Mouse (Mus musculus) heart, embryonic 12.5 days (tissue): ENCODE data around the gene Gm49325. TPM values are rescaled to one million over a fixed set of nuclear protein-coding genes. Genes with fewer than 3 reads are reported as not detected.

Source experiments
- ATAC-seq: fragments of 200-750 bp; cut with Nextera tagmentation; 2 replicates; pipeline ENCODE4 v1.8.0; 2017; ENCODE audit warnings: moderate TSS enrichment, moderate library complexity; ENCODE audit not compliant: insufficient number of reproducible peaks, low FRiP score
- H3K27ac ChIP-seq: fragments of 300-500 bp; sonication (generic); 2 replicates; pipeline ENCODE4 v1.5.1; 2016; ENCODE audit warnings: mild to moderate bottlenecking, moderate library complexity; ENCODE audit not compliant: poor library complexity, severe bottlenecking
- H3K27me3 ChIP-seq: fragments of 300-500 bp; sonication (generic); replicated peaks from 2 replicates; pipeline ENCODE4 v1.6.1; 2016; ENCODE audit warnings: mild to moderate bottlenecking, moderate library complexity
- H3K36me3 ChIP-seq: fragments of 300-500 bp; sonication (generic); 2 replicates; pipeline ENCODE4 v1.6.1; 2016; ENCODE audit warnings: mild to moderate bottlenecking, moderate library complexity
- H3K4me1 ChIP-seq: fragments of 300-500 bp; sonication (generic); replicated peaks from 2 replicates; pipeline ENCODE4 v1.6.1; 2016; ENCODE audit warnings: mild to moderate bottlenecking
- H3K4me2 ChIP-seq: fragments of 300-500 bp; sonication (generic); 2 replicates; pipeline ENCODE4 v1.6.1; 2016; ENCODE audit warnings: mild to moderate bottlenecking, moderate library complexity
- H3K4me3 ChIP-seq: fragments of 300-500 bp; sonication (generic); 2 replicates; pipeline ENCODE4 v1.5.1; 2016; ENCODE audit warnings: mild to moderate bottlenecking
- H3K9ac ChIP-seq: fragments of 300-500 bp; sonication (generic); 2 replicates; pipeline ENCODE4 v1.6.1; 2016; ENCODE audit warnings: mild to moderate bottlenecking, moderate library complexity
- H3K9me3 ChIP-seq: fragments of 300-500 bp; sonication (generic); replicated peaks from 2 replicates; pipeline ENCODE4 v1.6.1; 2016; ENCODE audit warnings: mild to moderate bottlenecking, moderate library complexity
- WGBS: fragments of 180-500 bp; shearing (Covaris S2); methylation state at CpG from one replicate; pipeline ENCODE4 v1.1.7; 2016; 5-methylcytosine and 5-hydroxymethylcytosine counted together
- polyA plus RNA-seq: library from polyadenylated mRNA; unstranded; fragments of >200 nt; fragmentation: Nextera tagmentation; extraction: Ambion mirVana; gene quantifications from 2 replicates; pipeline ENCODE4 v1.2.1, GENCODE M21; 2016

Gm49325 gene
- polyA plus RNA-seq, 1 experiment from 2014 or later, result not detected

DNA sequence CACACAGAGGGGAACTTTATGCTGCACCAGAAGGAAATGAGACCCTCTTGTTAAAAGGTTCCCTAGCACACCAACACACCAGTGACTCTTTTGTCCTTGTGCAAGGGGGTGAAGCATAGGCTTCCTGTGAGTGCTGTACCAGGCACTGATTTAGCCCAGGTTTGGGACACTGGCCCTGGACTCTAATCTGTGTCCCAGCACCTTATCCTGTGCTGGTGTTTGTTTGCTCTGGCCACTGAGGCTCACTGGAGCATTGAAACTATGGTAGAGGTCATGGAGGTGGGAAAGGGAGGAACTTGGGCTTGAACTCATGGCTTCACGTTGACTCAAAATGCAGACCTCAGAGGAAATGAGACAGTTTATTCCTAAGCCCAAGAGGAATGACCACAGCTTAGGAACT lies 32.8 kb upstream of the Gm49325 start:
- 63% methylated on average over 1 of the region's 1 CpGs for WGBS

DNA sequence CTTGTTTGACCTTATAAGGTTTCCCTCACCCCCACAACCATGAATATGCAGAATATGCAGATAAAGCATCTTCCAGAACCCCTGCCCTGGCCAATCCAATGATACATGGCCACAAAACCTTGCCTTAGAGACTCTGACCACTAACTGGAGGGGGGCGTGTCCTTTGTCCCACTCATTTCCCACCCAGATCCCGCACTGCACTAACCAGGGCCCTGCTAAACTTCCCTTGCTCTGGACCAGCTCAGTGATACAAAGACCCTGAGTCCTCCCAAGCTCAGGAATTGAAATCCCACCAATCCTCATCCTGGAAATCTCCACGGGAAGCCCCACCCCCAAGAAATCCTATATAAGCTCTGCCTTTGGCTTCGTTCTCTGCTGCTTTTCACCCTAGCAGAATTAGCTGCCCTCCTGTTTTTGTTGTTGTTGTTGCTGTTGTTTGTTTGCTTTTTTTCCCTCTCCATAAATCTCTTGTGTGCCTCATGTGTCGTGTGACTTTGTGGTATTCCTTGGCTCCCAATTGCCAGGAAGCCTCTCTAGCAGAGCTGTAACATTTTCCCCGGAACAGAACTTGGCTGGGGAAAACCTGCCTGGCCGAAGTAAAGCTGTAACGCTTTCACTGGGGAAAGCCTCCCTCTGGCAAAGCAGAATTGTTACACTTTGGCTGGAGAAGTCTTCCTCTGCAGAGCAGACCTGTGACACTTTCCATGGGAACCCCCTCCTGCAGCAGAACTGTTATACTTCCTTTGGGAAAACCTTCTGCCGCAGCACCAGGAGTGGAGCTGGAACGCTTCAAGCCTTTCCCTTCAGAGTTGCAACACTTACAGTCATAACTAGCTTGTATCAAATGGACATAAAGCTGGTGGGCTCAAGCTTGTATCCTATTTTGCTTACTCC lies 25.7 kb upstream of the Gm49325 start:
- Histone ChIP-seq H3K9me3 (no peaks in the 10 kb centered on the region), H3K36me3 (no peaks in the 10 kb centered on the region), H3K4me2 (peak overlapping the region; percentile 84), H3K4me3 (no peak overlapping the region), H3K27me3 (no peaks in the 10 kb centered on the region), H3K9ac (no peak overlapping the region), H3K4me1 (peaks cover 27% of the 10 kb centered on the region), H3K27ac (no peak overlapping the region)
- ATAC-seq, result no peak
- WGBS, result 50% methylated on average over 10 of the region's 10 CpGs

More for the DNA sequence above, 32.8 kb upstream of the Gm49325 start:
- no peak overlapping the region for H3K4me2 ChIP-seq
- H3K4me1 ChIP-seq, result 0 out of 2 replicates have a peak, but pooled peaks cover 4% of the 10 kb centered on the region
- peaks cover 5% of the 10 kb centered on the region; the same call in 1 of the 2 replicates for H3K27me3 ChIP-seq
- H3K4me3 ChIP-seq, result no peak overlapping the region
- H3K36me3 ChIP-seq, result no peaks in the 10 kb centered on the region
- no peak overlapping the region for H3K27ac ChIP-seq
- no peaks in the 10 kb centered on the region for H3K9me3 ChIP-seq
- ATAC-seq, result no peak
- H3K9ac ChIP-seq, result no peak overlapping the region

DNA sequence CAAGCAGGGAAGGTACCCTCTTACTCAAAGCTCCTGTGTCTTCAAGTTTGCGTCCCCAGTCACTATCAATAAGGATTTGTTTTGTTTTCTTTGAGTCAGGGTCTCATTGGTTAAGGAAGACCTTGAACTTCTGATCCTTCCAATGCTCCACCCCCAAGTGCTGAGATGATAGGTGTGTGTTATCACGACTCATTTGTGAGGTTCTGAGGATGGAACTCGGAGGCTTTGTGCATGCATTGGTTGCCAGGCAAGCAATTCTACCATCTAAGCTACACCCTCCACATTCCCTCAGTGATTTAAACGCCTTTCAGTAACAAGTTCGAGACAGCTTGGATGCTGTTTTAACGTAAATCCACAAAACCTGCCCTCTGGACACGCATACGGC lies 25.0 kb upstream of the Gm49325 start:
- 6% methylated on average over 8 of the region's 8 CpGs for WGBS
- peak overlapping the region; percentile 84 for H3K4me2 ChIP-seq
- H3K4me1 ChIP-seq, result peaks cover 27% of the 10 kb centered on the region
- H3K36me3 ChIP-seq, result 0 out of 2 replicates have a peak, but pooled peaks cover under 1% of the 10 kb centered on the region
- H3K27me3 ChIP-seq, result no peaks in the 10 kb centered on the region
- H3K9me3 ChIP-seq, result no peaks in the 10 kb centered on the region
- H3K9ac ChIP-seq, result peak overlapping the region; percentile 73
- peak overlapping the region; percentile 77 for H3K27ac ChIP-seq
- H3K4me3 ChIP-seq, result peak overlapping the region; percentile 84
- ATAC-seq, result no peak

DNA sequence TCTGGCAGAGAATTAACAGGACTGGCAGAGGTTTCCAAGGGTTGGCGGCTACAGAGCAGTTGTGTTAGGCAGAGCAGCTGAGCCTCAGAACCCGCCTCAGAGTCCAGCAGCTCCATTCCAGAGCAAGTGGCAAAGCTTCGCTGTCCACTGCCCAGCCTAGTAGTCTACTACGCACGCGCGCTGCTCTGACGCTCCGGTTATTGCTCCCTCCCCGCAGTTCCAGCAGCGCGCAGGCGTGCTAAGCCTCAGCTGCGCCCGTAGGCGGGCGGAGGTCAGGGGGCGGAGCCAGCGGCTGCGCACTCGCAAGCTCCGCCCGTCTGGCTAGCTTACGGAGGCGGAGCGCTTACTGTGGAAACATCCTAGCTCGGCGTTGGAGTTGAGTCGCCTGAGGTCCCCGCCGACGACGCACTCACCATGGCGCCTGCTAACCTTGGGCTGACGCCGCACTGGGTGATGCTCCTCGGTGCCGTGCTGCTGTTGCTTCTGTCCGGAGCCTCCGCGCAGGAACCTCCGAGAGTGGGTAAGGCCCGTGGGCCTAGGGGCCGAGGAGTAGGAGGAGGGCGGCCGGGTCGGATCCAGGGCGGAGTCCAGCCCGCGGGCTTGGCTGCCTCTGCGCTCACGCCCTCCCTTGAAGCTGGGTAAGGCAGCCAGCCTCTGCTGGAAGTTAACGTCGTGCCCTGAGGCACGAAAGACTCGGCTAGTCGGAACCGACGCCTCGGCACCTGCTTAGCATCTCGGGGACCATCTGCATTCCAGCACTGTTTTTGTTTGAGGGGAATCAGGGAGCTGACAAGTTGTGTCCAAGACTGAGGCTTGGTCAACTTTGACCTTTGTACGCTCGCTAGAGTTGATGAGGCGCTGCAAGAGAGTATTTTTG lies 24.4 kb upstream of the Gm49325 start, which contains the start of gene Pttg1ip:
TSS of gene Pttg1ip (plus strand) at position 313 of the 877 bp plus-strand sequence.
- Histone ChIP-seq H3K4me1 (peaks cover 27% of the 10 kb centered on the region), H3K9ac (peak within 1 kb of the TSS; percentile 88), H3K4me2 (peak within 1 kb of the TSS; percentile 84), H3K27ac (peak within 1 kb of the TSS; percentile 89), H3K36me3 (0 out of 2 replicates have a peak, but pooled peaks cover 6% of the 10 kb centered on the region), H3K27me3 (no peaks in the 10 kb centered on the region), H3K9me3 (no peaks in the 10 kb centered on the region), H3K4me3 (peak within 1 kb of the TSS; percentile 84)
- WGBS, result under 1% methylated on average over 64 of the region's 64 CpGs
- peak; percentile 95 for ATAC-seq

DNA sequence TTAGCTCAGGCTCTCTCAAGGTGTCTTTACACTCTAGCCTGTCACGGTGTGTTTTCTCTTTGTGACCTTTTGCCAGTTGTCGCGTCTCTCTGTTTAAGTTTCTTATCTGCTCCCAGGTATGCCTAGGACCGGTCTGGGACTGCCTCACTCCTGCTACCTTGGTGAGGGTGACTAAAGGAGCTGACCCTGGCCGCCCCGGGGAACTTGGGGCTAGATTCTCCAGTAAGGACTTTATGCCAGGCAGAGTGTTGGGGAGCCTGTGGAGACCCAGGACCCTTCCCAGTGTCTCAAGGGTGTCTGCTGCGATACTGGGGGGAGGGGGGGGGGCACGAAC lies 23.7 kb upstream of the Gm49325 start:
- WGBS, result 4% methylated on average over 8 of the region's 8 CpGs

DNA sequence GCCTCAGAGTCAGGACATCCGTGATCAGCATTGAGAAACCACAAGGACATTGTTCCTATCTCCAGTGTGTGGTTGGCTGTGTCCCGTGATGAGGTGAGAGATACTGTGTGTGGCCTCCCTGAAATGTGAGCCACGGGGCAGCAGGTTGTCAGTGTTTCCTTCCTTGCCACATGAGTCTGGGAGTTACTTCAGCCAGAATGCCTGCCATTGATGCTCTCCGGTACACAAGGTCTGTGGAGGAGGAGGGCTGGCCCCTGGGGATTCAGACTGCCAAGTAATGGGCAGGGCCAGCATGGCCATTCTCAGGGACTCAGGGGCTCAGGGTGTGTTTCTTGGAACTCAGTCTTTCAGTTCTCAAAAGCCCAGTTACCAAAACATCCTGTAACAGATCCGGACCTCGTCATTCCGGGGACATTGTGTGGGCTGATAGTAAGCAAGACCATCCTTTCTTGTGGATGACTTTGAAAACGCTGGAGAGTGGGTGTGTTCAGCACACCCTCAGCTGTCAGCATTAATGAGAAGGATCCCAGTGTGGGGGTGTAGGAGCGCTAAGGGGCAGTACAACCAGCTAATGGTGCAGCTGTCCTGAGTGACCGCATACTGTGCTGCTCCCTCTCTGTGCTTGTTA lies 22.1 kb upstream of the Gm49325 start:
- no peak overlapping the region for H3K9ac ChIP-seq
- H3K4me3 ChIP-seq, result no peak overlapping the region
- peaks cover 43% of the 10 kb centered on the region for H3K4me1 ChIP-seq
- H3K27ac ChIP-seq, result no peak overlapping the region
- H3K9me3 ChIP-seq, result no peaks in the 10 kb centered on the region
- no peaks in the 10 kb centered on the region for H3K27me3 ChIP-seq
- no peak for ATAC-seq
- WGBS, result 53% methylated on average over 10 of the region's 10 CpGs
- H3K36me3 ChIP-seq, result peaks cover 26% of the 10 kb centered on the region
- peak overlapping the region; percentile 27; the same call in 1 of the 2 replicates for H3K4me2 ChIP-seq

More for the DNA sequence above, 23.7 kb upstream of the Gm49325 start:
- Histone ChIP-seq H3K36me3 (peaks cover 10% of the 10 kb centered on the region), H3K4me2 (peak overlapping the region; percentile 84), H3K9me3 (no peaks in the 10 kb centered on the region), H3K9ac (peak overlapping the region; percentile 88), H3K4me1 (peaks cover 32% of the 10 kb centered on the region), H3K4me3 (peak overlapping the region; percentile 84), H3K27ac (peak overlapping the region; percentile 89), H3K27me3 (no peaks in the 10 kb centered on the region)
- ATAC-seq, result no peak

DNA sequence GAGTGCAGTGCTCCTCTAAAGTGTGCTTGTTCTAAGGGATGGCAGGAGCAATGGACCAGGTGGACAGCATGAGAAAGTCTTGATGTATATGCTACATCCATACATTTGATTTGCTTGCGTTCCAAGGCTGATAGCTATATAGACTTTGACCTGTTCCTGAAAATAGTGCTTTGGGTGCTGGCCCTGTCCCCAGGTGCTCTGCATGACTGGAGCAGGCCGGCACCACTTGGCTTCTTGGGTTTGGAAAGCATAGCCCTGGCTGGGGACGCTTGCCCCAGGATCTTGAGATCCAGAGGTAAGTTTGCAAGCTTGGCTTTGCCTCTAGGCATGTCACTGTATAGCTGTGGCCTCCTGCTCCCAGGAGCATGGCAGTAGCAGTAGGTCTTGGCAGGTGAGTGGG lies 19.4 kb upstream of the Gm49325 start:
- H3K4me2 ChIP-seq, result no peak overlapping the region
- H3K4me3 ChIP-seq, result no peak overlapping the region
- peaks cover 47% of the 10 kb centered on the region for H3K36me3 ChIP-seq
- no peaks in the 10 kb centered on the region for H3K9me3 ChIP-seq
- no peak overlapping the region for H3K27ac ChIP-seq
- no peaks in the 10 kb centered on the region for H3K27me3 ChIP-seq
- ATAC-seq, result no peak
- 88% methylated on average over 3 of the region's 3 CpGs for WGBS
- peaks cover 57% of the 10 kb centered on the region for H3K4me1 ChIP-seq
- H3K9ac ChIP-seq, result no peak overlapping the region

DNA sequence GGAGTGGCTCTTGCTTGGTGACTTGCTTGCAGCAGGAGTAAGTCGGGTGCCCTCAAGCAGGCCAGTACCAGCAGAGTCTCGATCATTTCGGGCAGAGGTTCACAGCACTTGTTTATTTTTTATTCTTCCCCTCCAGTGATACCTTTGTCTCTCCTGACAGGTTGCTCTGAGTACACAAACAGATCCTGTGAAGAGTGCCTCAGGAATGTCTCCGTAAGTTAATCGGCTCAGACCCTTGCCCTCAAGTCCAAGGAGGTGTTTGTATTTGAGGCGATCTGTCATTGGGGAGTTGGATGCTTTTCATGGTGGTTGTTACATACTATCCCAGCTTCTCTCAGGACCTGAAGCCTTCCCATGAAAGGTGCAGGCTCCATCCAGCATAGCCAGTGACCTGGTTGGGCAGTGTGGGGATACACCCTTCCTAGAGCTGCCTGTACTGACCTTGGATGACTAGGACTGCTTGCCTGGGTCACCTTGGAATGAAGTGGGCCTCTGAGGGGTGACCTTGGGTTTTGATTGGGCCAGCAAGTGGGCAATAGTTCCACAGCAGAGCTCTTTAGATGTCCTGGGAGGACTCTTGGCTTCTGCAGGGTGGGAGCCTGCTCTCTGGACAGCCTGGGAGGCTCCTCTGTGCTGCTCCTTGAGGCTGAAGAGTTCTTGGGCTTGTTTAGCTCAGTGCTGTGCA lies 18.8 kb upstream of the Gm49325 start:
- peaks cover 50% of the 10 kb centered on the region for H3K36me3 ChIP-seq
- peaks cover 57% of the 10 kb centered on the region for H3K4me1 ChIP-seq
- H3K27me3 ChIP-seq, result no peaks in the 10 kb centered on the region
- no peak overlapping the region for H3K4me2 ChIP-seq
- WGBS, result 86% methylated on average over 6 of the region's 6 CpGs
- H3K9me3 ChIP-seq, result no peaks in the 10 kb centered on the region
- no peak overlapping the region for H3K4me3 ChIP-seq
- ATAC-seq, result no peak
- peak overlapping the region; percentile 38; the same call in 1 of the 2 replicates for H3K9ac ChIP-seq
- no peak overlapping the region for H3K27ac ChIP-seq

DNA sequence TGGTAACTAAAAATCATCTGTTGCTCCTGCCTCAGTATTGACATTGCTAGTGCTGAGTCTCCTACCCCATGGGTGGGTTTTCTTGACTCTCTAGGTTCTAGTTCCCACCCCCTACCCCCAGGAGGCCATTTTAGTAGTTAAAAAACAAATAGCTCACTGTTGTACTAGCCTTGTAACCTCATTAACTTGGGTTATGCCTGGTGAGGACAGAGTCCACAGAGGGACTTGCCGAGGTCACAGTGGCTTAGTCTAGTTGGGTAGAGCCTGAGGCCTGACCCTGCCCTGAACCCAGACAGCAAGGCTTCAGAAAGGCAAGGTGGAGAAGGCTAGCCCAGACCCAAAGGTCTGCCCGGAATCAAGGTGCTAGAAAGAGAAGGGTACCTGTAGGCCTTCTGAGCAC lies 18.0 kb upstream of the Gm49325 start:
- Histone ChIP-seq H3K36me3 (peaks cover 58% of the 10 kb centered on the region), H3K4me1 (peaks cover 48% of the 10 kb centered on the region), H3K27me3 (no peaks in the 10 kb centered on the region), H3K4me3 (no peak overlapping the region), H3K9me3 (no peaks in the 10 kb centered on the region), H3K4me2 (no peak overlapping the region), H3K27ac (no peak overlapping the region), H3K9ac (no peak overlapping the region)
- ATAC-seq, result no peak
- WGBS, result 82% methylated on average over 2 of the region's 2 CpGs

DNA sequence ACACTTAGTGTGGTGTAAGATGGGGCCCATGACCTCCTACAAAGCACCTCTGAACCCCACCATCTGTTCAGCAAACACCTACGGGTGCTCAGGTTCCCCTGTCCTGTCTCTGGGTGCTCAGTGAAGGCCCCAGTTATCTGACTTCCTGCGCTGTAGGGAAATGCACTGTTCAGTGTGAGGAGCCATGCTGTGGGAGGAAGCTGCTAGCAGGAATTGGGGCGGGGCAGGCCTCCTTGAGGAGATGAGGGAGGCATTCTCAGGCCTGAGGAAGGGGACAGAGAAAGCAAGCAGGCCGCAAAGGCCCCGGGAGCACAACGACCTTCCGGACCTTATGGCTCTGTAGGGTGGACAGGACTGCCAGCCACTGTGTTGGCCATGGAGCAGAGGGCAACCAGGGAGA lies 16.9 kb upstream of the Gm49325 start:
- H3K4me1 ChIP-seq, result peaks cover 38% of the 10 kb centered on the region
- no peak overlapping the region; the same call in 1 of the 2 replicates for H3K4me2 ChIP-seq
- H3K27ac ChIP-seq, result peak overlapping the region; percentile 72
- ATAC-seq, result 0 out of 2 replicates have a peak, but pooled peaks have one; percentile 4
- H3K9me3 ChIP-seq, result no peaks in the 10 kb centered on the region
- 59% methylated on average over 7 of the region's 7 CpGs for WGBS
- H3K4me3 ChIP-seq, result no peak overlapping the region
- peaks cover 69% of the 10 kb centered on the region for H3K36me3 ChIP-seq
- H3K27me3 ChIP-seq, result no peaks in the 10 kb centered on the region
- no peak overlapping the region for H3K9ac ChIP-seq
